Mouse (Mus musculus): Measurements from ENCODE around the gene Ackr1. TPM values are rescaled to one million over a fixed set of nuclear protein-coding genes. Genes with fewer than 3 reads are reported as not detected.
A peak's percentile ranks its signal among the peaks of the same experiment; 100 is the strongest.

The Ackr1 gene
- polyA plus RNA-seq, 1 experiment from 2014 or later: 68.9 TPM

GRCm38 (mm10) chr1:173345112-173345511, 11.6 kb upstream of the Ackr1 start:
- Histone ChIP-seq H3K27me3 (peaks cover 17% of the 10 kb centered on the region; the same call in 1 of the 2 replicates), H3K4me3 (replicated peaks) (no peak overlapping the region), H3K36me3 (no peaks in the 10 kb centered on the region), H3K4me2 (no peak overlapping the region), H3K27ac (no peak overlapping the region), H3K9ac (no peak overlapping the region), H3K4me1 (replicated peaks) (peaks cover 52% of the 10 kb centered on the region), H3K9me3 (replicated peaks) (no peaks in the 10 kb centered on the region)
- WGBS (ENCODE audit: insufficient replicate concordance): 60% methylated on average over 4 of the region's 4 CpGs
- ATAC-seq (ENCODE audit: low read depth) (no peak), DNase-seq (no peak)

- H3K36me3 ChIP-seq: no peaks in the 10 kb centered on the region
- H3K4me3 ChIP-seq (replicated peaks): no peak overlapping the region
- H3K4me2 ChIP-seq: no peak overlapping the region
- peaks cover 53% of the 10 kb centered on the region for H3K4me1 ChIP-seq (replicated peaks)
- no peak overlapping the region for H3K9ac ChIP-seq
- H3K9me3 ChIP-seq (replicated peaks): no peaks in the 10 kb centered on the region
- peaks cover 17% of the 10 kb centered on the region; the same call in 1 of the 2 replicates for H3K27me3 ChIP-seq
- no peak for ATAC-seq (ENCODE audit: low read depth)
- no peak for DNase-seq
- no peak overlapping the region for H3K27ac ChIP-seq
- WGBS (ENCODE audit: insufficient replicate concordance): 78% methylated on average over 3 of the region's 3 CpGs
Observed at GRCm38 (mm10) chr1:173343934-173344333, 10.4 kb upstream of the Ackr1 start.

- WGBS (ENCODE audit: insufficient replicate concordance): 87% methylated on average over 1 of the region's 1 CpGs
- Histone ChIP-seq H3K27me3 (peaks cover 17% of the 10 kb centered on the region; the same call in 1 of the 2 replicates), H3K4me1 (replicated peaks) (peaks cover 58% of the 10 kb centered on the region), H3K9ac (no peak overlapping the region), H3K36me3 (no peaks in the 10 kb centered on the region), H3K4me2 (no peak overlapping the region), H3K4me3 (replicated peaks) (no peak overlapping the region), H3K9me3 (replicated peaks) (no peaks in the 10 kb centered on the region), H3K27ac (no peak overlapping the region)
- DNase-seq (no peak), ATAC-seq (ENCODE audit: low read depth) (no peak)
Observed at GRCm38 (mm10) chr1:173342425-173342824, 8.9 kb upstream of the Ackr1 start.

- Histone ChIP-seq H3K4me3 (replicated peaks) (no peak overlapping the region), H3K27me3 (peaks cover 8% of the 10 kb centered on the region; the same call in 1 of the 2 replicates), H3K36me3 (no peaks in the 10 kb centered on the region), H3K9me3 (replicated peaks) (no peaks in the 10 kb centered on the region), H3K9ac (no peak overlapping the region), H3K4me2 (no peak overlapping the region), H3K4me1 (replicated peaks) (peaks cover 59% of the 10 kb centered on the region), H3K27ac (0 out of 2 replicates have a peak overlapping the region, but pooled peaks have one; percentile 26)
- ATAC-seq (ENCODE audit: low read depth) (peak; percentile 64), DNase-seq (peak; percentile 48)
- WGBS (ENCODE audit: insufficient replicate concordance): 4% methylated on average over 2 of the region's 2 CpGs
Observed at GRCm38 (mm10) chr1:173339543-173339942, 6.0 kb upstream of the Ackr1 start.

- WGBS (ENCODE audit: insufficient replicate concordance): 91% methylated on average over 10 of the region's 10 CpGs
- H3K4me1 ChIP-seq (replicated peaks): peaks cover 81% of the 10 kb centered on the region
Observed at GRCm38 (mm10) chr1:173337008-173337407, 3.5 kb upstream of the Ackr1 start.

GRCm38 (mm10) chr1:173335903-173336302, 2.4 kb upstream of the Ackr1 start:
- Histone ChIP-seq H3K4me3 (replicated peaks) (peak overlapping the region; percentile 78), H3K27me3 (no peaks in the 10 kb centered on the region), H3K4me2 (peak overlapping the region; percentile 78), H3K9ac (peak overlapping the region; percentile 89), H3K4me1 (replicated peaks) (peaks cover 80% of the 10 kb centered on the region), H3K36me3 (no peaks in the 10 kb centered on the region), H3K9me3 (replicated peaks) (no peaks in the 10 kb centered on the region), H3K27ac (peak overlapping the region; percentile 98)
- 70% methylated on average over 11 of the region's 11 CpGs for WGBS (ENCODE audit: insufficient replicate concordance)
- ATAC-seq (ENCODE audit: low read depth) (no peak), DNase-seq (no peak)

More at GRCm38 (mm10) chr1:173337008-173337407, 3.5 kb upstream of the Ackr1 start:
- ATAC-seq (ENCODE audit: low read depth): no peak
- no peaks in the 10 kb centered on the region for H3K36me3 ChIP-seq
- no peak for DNase-seq
- no peak overlapping the region for H3K9ac ChIP-seq
- H3K9me3 ChIP-seq (replicated peaks): no peaks in the 10 kb centered on the region
- no peaks in the 10 kb centered on the region for H3K27me3 ChIP-seq
- no peak overlapping the region for H3K4me3 ChIP-seq (replicated peaks)
- no peak overlapping the region for H3K4me2 ChIP-seq
- no peak overlapping the region for H3K27ac ChIP-seq

- ATAC-seq (ENCODE audit: low read depth) (no peak), DNase-seq (no peak)
- Histone ChIP-seq H3K27ac (peak overlapping the region; percentile 98), H3K4me2 (peak overlapping the region; percentile 78), H3K4me1 (replicated peaks) (peaks cover 88% of the 10 kb centered on the region), H3K4me3 (replicated peaks) (peak overlapping the region; percentile 78), H3K9me3 (replicated peaks) (no peaks in the 10 kb centered on the region), H3K9ac (peak overlapping the region; percentile 89), H3K27me3 (no peaks in the 10 kb centered on the region), H3K36me3 (no peaks in the 10 kb centered on the region)
- WGBS (ENCODE audit: insufficient replicate concordance): 73% methylated on average over 5 of the region's 5 CpGs
Observed at GRCm38 (mm10) chr1:173332418-173332817, 1.1 kb downstream of the Ackr1 start.

- 55% methylated on average over 5 of the region's 5 CpGs for WGBS (ENCODE audit: insufficient replicate concordance)
Observed at GRCm38 (mm10) chr1:173329743-173330142, 3.8 kb downstream of the Ackr1 start.

GRCm38 (mm10) chr1:173329185-173329584, 4.4 kb downstream of the Ackr1 start:
- peaks cover 88% of the 10 kb centered on the region for H3K4me1 ChIP-seq (replicated peaks)
- H3K27ac ChIP-seq: peak overlapping the region; percentile 98
- WGBS (ENCODE audit: insufficient replicate concordance): 6% methylated on average over 4 of the region's 4 CpGs
- peak overlapping the region; percentile 78 for H3K4me2 ChIP-seq
- H3K9me3 ChIP-seq (replicated peaks): no peaks in the 10 kb centered on the region
- DNase-seq: peak; percentile 68
- no peaks in the 10 kb centered on the region for H3K36me3 ChIP-seq
- peak overlapping the region; percentile 89 for H3K9ac ChIP-seq
- peak overlapping the region; percentile 78 for H3K4me3 ChIP-seq (replicated peaks)
- ATAC-seq (ENCODE audit: low read depth): peak; percentile 39
- no peaks in the 10 kb centered on the region for H3K27me3 ChIP-seq

More at GRCm38 (mm10) chr1:173329743-173330142, 3.8 kb downstream of the Ackr1 start:
- H3K9ac ChIP-seq: peak overlapping the region; percentile 89
- peaks cover 90% of the 10 kb centered on the region for H3K4me1 ChIP-seq (replicated peaks)
- H3K27me3 ChIP-seq: no peaks in the 10 kb centered on the region
- H3K36me3 ChIP-seq: no peaks in the 10 kb centered on the region
- no peaks in the 10 kb centered on the region for H3K9me3 ChIP-seq (replicated peaks)
- peak overlapping the region; percentile 78 for H3K4me2 ChIP-seq
- peak overlapping the region; percentile 78 for H3K4me3 ChIP-seq (replicated peaks)
- DNase-seq: no peak
- no peak for ATAC-seq (ENCODE audit: low read depth)
- peak overlapping the region; percentile 98 for H3K27ac ChIP-seq

- Histone ChIP-seq H3K4me1 (replicated peaks) (peaks cover 81% of the 10 kb centered on the region), H3K4me3 (replicated peaks) (peak overlapping the region; percentile 78), H3K9me3 (replicated peaks) (no peaks in the 10 kb centered on the region)
Observed at GRCm38 (mm10) chr1:173328446-173328845, 5.1 kb downstream of the Ackr1 start.

GRCm38 (mm10) chr1:173326552-173326951, 7.0 kb downstream of the Ackr1 start:
- no peaks in the 10 kb centered on the region for H3K36me3 ChIP-seq
- ATAC-seq (ENCODE audit: low read depth) (no peak), DNase-seq (no peak)
- H3K4me1 ChIP-seq (replicated peaks): peaks cover 69% of the 10 kb centered on the region
- no peak overlapping the region for H3K9ac ChIP-seq
- peak overlapping the region; percentile 9 for H3K27ac ChIP-seq
- H3K4me2 ChIP-seq: 0 out of 2 replicates have a peak overlapping the region, but pooled peaks have one; percentile 29
- 59% methylated on average over 1 of the region's 1 CpGs for WGBS (ENCODE audit: insufficient replicate concordance)
- H3K4me3 ChIP-seq (replicated peaks): no peak overlapping the region
- H3K27me3 ChIP-seq: no peaks in the 10 kb centered on the region
- no peaks in the 10 kb centered on the region for H3K9me3 ChIP-seq (replicated peaks)

More at GRCm38 (mm10) chr1:173328446-173328845, 5.1 kb downstream of the Ackr1 start:
- Histone ChIP-seq H3K27me3 (no peaks in the 10 kb centered on the region), H3K27ac (peak overlapping the region; percentile 98), H3K36me3 (no peaks in the 10 kb centered on the region), H3K9ac (peak overlapping the region; percentile 89), H3K4me2 (peak overlapping the region; percentile 78)
- WGBS (ENCODE audit: insufficient replicate concordance): 75% methylated on average over 8 of the region's 8 CpGs
- ATAC-seq (ENCODE audit: low read depth) (no peak), DNase-seq (no peak)

- Histone ChIP-seq H3K27me3 (no peaks in the 10 kb centered on the region), H3K9ac (peak overlapping the region; percentile 42; the same call in 1 of the 2 replicates), H3K4me3 (replicated peaks) (no peak overlapping the region), H3K9me3 (replicated peaks) (no peaks in the 10 kb centered on the region), H3K4me1 (replicated peaks) (peaks cover 59% of the 10 kb centered on the region), H3K4me2 (peak overlapping the region; percentile 38; the same call in 1 of the 2 replicates), H3K36me3 (no peaks in the 10 kb centered on the region), H3K27ac (peak overlapping the region; percentile 69)
- WGBS (ENCODE audit: insufficient replicate concordance): 91% methylated on average over 1 of the region's 1 CpGs
- DNase-seq (peak; percentile 41), ATAC-seq (ENCODE audit: low read depth) (peak; percentile 52)
Observed at GRCm38 (mm10) chr1:173325395-173325794, 8.2 kb downstream of the Ackr1 start.
